Mouse (Mus musculus) neural tube, embryonic 14.5 days (tissue): ENCODE measurements around the gene Rhox11. TPM values are rescaled to one million over a fixed set of nuclear protein-coding genes. Genes with fewer than 3 reads are reported as not detected.
"Not testable (repeated sequence)": the region's sequence is repeated elsewhere in the genome, so short reads cannot be mapped to it uniquely, and the experiment has no call there.

Experiments used
- ATAC-seq: fragments of 200-750 bp; cut with Nextera tagmentation; 2 replicates; pipeline ENCODE4 v1.8.0; 2017; ENCODE audit warnings: low read depth, mild to moderate bottlenecking, moderate TSS enrichment, moderate library complexity
- H3K27ac ChIP-seq: fragments of 300-500 bp; sonication (generic); 2 replicates; pipeline ENCODE4 v1.5.1; 2014; ENCODE audit warnings: low read depth, mild to moderate bottlenecking, control low read depth, low read length, moderate library complexity, mixed read lengths
- H3K27me3 ChIP-seq: fragments of 300-500 bp; sonication (generic); 2 replicates; pipeline ENCODE4 v1.6.1; 2014; ENCODE audit warnings: low read length; ENCODE audit not compliant: control insufficient read depth, insufficient read depth
- H3K36me3 ChIP-seq: fragments of 300-500 bp; sonication (generic); 2 replicates; pipeline ENCODE4 v1.6.1; 2014; ENCODE audit warnings: low read length, mixed read lengths; ENCODE audit not compliant: control insufficient read depth, insufficient read depth
- H3K4me1 ChIP-seq: fragments of 300-500 bp; sonication (generic); 2 replicates; pipeline ENCODE4 v1.6.1; 2014; ENCODE audit warnings: low read length; ENCODE audit not compliant: control insufficient read depth, insufficient read depth
- H3K4me2 ChIP-seq: fragments of 300-500 bp; sonication (generic); 2 replicates; pipeline ENCODE4 v1.6.1; 2014; ENCODE audit warnings: mild to moderate bottlenecking, low read depth, low read length, control low read depth
- H3K4me3 ChIP-seq: fragments of 300-500 bp; sonication (generic); 2 replicates; pipeline ENCODE4 v1.5.1; 2014; ENCODE audit warnings: low read depth, low read length, control low read depth, mixed read lengths
- H3K9ac ChIP-seq: fragments of 300-500 bp; sonication (generic); replicated peaks from 2 replicates; pipeline ENCODE4 v1.6.1; 2014; ENCODE audit warnings: low read depth, mild to moderate bottlenecking, control low read depth, low read length, mixed read lengths
- H3K9me3 ChIP-seq: fragments of 300-500 bp; sonication (generic); 2 replicates; pipeline ENCODE4 v1.6.1; 2016; ENCODE audit warnings: low read length; ENCODE audit not compliant: control insufficient read depth
- WGBS: fragments of 180-500 bp; shearing (Covaris S2); extraction: QIAGEN DNeasy Blood & Tissue Kit; methylation state at CpG from one replicate; pipeline ENCODE4 v1.1.7; 2014; 5-methylcytosine and 5-hydroxymethylcytosine counted together
- polyA plus RNA-seq: library from polyadenylated mRNA; unstranded; fragments of >200 nt; fragmentation: Nextera tagmentation; extraction: Ambion mirVana; gene quantifications from 2 replicates; pipeline ENCODE4 v1.2.1, GENCODE M21; 2014

Rhox11 gene
- not detected in 2 replicates for polyA plus RNA-seq

- no peak within 1 kb of the TSS for H3K4me2 ChIP-seq
- no peak within 1 kb of the TSS for H3K4me3 ChIP-seq
- no peak for ATAC-seq
- H3K27ac ChIP-seq = no peak within 1 kb of the TSS
- H3K9ac ChIP-seq = no peak within 1 kb of the TSS
- 88% methylated on average over 9 of the region's 9 CpGs for WGBS
- H3K27me3 ChIP-seq = no peaks in the 10 kb centered on the region
- H3K9me3 ChIP-seq = no peaks in the 10 kb centered on the region
- H3K36me3 ChIP-seq = no peaks in the 10 kb centered on the region
- H3K4me1 ChIP-seq = no peaks in the 10 kb centered on the region
These were observed at the start of gene Rhox11 for GRCm38 (mm10) chrX:38085041-38085440. Gene Rhox11 (minus strand): TSS chrX:38085141.

- Histone ChIP-seq H3K9ac (no peak overlapping the region), H3K4me3 (no peak overlapping the region), H3K4me2 (no peak overlapping the region), H3K9me3 (no peaks in the 10 kb centered on the region), H3K27ac (no peak overlapping the region), H3K36me3 (no peaks in the 10 kb centered on the region), H3K4me1 (no peaks in the 10 kb centered on the region), H3K27me3 (no peaks in the 10 kb centered on the region)
- no peak for ATAC-seq
- WGBS = 86% methylated on average over 27 of the region's 34 CpGs
These were observed 36.5 kb upstream of the Rhox11 start for GRCm38 (mm10) chrX:38121478-38121877.

GRCm38 (mm10) chrX:38120982-38121381, 36.0 kb upstream of the Rhox11 start, which contains the start of gene Rhox13:
Gene Rhox13 (plus strand): TSS chrX:38121219.
- no peak for ATAC-seq
- H3K9ac ChIP-seq = no peak within 1 kb of the TSS
- H3K36me3 ChIP-seq = no peaks in the 10 kb centered on the region
- no peaks in the 10 kb centered on the region for H3K4me1 ChIP-seq
- WGBS = 96% methylated on average over 20 of the region's 20 CpGs
- H3K9me3 ChIP-seq = no peaks in the 10 kb centered on the region
- H3K27me3 ChIP-seq = no peaks in the 10 kb centered on the region
- no peak within 1 kb of the TSS for H3K4me2 ChIP-seq
- no peak within 1 kb of the TSS for H3K27ac ChIP-seq
- H3K4me3 ChIP-seq = no peak within 1 kb of the TSS

- Histone ChIP-seq H3K27ac (no peak within 1 kb of the TSS), H3K27me3 (no peaks in the 10 kb centered on the region), H3K9me3 (no peaks in the 10 kb centered on the region), H3K9ac (no peak within 1 kb of the TSS), H3K4me2 (no peak within 1 kb of the TSS), H3K4me3 (no peak within 1 kb of the TSS), H3K4me1 (no peaks in the 10 kb centered on the region), H3K36me3 (no peaks in the 10 kb centered on the region)
- WGBS = 83% methylated on average over 4 of the region's 4 CpGs
- ATAC-seq = no peak
These were observed 25.9 kb upstream of the Rhox11 start, which contains the start of gene Rhox12 for GRCm38 (mm10) chrX:38110807-38111206. Gene Rhox12 (minus strand): TSS chrX:38110907.

- no peak overlapping the region for H3K9ac ChIP-seq
- no peaks in the 10 kb centered on the region for H3K27me3 ChIP-seq
- no peak overlapping the region for H3K4me2 ChIP-seq
- no peak overlapping the region for H3K4me3 ChIP-seq
- H3K27ac ChIP-seq = no peak overlapping the region
- 14% methylated on average over 12 of the region's 12 CpGs for WGBS
- H3K9me3 ChIP-seq = no peaks in the 10 kb centered on the region
- ATAC-seq = 0 out of 2 replicates have a peak, but pooled peaks have one; percentile 38
- no peaks in the 10 kb centered on the region for H3K4me1 ChIP-seq
- H3K36me3 ChIP-seq = no peaks in the 10 kb centered on the region
These were observed 715 bp downstream of the Rhox11 start for GRCm38 (mm10) chrX:38084226-38084625.

- no peak within 1 kb of the TSS for H3K4me3 ChIP-seq
- 87% methylated on average over 11 of the region's 11 CpGs for WGBS
- H3K4me2 ChIP-seq = no peak within 1 kb of the TSS
- H3K27ac ChIP-seq = no peak within 1 kb of the TSS
- no peaks in the 10 kb centered on the region for H3K9me3 ChIP-seq
- no peaks in the 10 kb centered on the region for H3K27me3 ChIP-seq
- H3K4me1 ChIP-seq = no peaks in the 10 kb centered on the region
- no peaks in the 10 kb centered on the region for H3K36me3 ChIP-seq
- H3K9ac ChIP-seq = no peak within 1 kb of the TSS
- no peak for ATAC-seq
These were observed 18.8 kb downstream of the Rhox11 start, which contains the start of gene Rhox10 for GRCm38 (mm10) chrX:38066175-38066574. Gene Rhox10 (plus strand): TSS chrX:38066475.

GRCm38 (mm10) chrX:38061544-38061943, 23.4 kb downstream of the Rhox11 start:
- Histone ChIP-seq H3K4me1 (no peaks in the 10 kb centered on the region), H3K36me3 (no peaks in the 10 kb centered on the region), H3K4me2 (no peak overlapping the region), H3K9ac (no peak overlapping the region), H3K4me3 (no peak overlapping the region), H3K9me3 (no peaks in the 10 kb centered on the region), H3K27me3 (no peaks in the 10 kb centered on the region), H3K27ac (no peak overlapping the region)
- WGBS = 0% methylated on average over 1 of the region's 1 CpGs
- ATAC-seq = no peak

GRCm38 (mm10) chrX:38043014-38043413, 41.9 kb downstream of the Rhox11 start, which contains the start of gene Btg1-ps2:
Gene Btg1-ps2 (minus strand): TSS chrX:38043114.
- H3K9ac ChIP-seq, H3K4me3 ChIP-seq, H3K9me3 ChIP-seq, ATAC-seq, H3K4me1 ChIP-seq, H3K36me3 ChIP-seq, H3K27me3 ChIP-seq, H3K27ac ChIP-seq, H3K4me2 ChIP-seq: not testable (repeated sequence)

GRCm38 (mm10) chrX:38039666-38040065, 45.3 kb downstream of the Rhox11 start:
- Histone ChIP-seq H3K9ac (no peak overlapping the region), H3K36me3 (no peaks in the 10 kb centered on the region), H3K4me2 (no peak overlapping the region), H3K27ac (no peak overlapping the region), H3K4me1 (no peaks in the 10 kb centered on the region), H3K9me3 (no peaks in the 10 kb centered on the region), H3K4me3 (no peak overlapping the region), H3K27me3 (no peaks in the 10 kb centered on the region)
- WGBS = 98% methylated on average over 5 of the region's 5 CpGs
- ATAC-seq = no peak
